9 mouse cellular contexts compared by ENCODE assay signal in the genomic region with DNA sequence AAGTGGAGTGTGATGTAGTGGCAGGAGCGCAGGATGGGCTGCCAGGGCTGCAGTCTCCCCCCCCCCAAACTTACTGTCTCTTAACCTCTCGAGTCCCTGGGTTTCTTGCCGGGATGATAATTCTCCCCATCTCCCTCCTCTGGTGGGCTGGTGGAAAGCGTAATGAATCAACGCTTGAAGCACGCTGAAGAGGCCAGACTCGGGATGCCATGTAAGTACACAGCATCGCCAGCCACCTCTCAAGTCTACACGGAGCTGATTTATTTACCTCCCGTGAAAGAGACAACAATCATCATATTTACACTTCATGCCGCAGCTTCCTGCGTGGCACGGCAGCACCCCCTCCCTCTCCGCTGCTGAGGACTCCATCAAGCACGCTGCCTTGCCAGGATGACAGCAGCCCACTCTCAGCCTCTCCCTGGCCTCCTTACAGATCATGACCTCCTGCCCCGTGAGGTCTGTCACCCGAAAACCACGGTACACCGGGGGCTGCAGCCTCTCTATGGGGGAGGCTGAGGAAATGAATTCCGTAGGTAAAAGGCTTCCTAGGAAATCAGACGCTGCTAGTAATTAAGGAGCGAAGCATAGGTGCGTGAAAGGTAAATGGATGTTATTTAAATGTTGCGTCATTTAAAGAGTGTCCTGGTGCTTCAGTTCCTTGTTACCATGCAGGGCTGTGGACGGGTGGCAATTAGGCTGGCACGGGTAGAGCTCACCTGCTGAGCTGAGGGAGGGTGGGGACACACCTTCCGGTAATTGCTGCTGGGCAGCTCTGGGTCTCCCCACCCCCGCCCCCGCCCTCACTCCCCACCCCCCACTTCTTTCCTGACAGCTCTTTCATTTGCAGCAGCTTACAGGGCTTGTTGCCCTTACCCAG.
A peak's percentile ranks its signal among the peaks of the same experiment; 100 is the strongest.
DNase-seq lines count a peak whose midpoint lies in the region; ATAC-seq and TF ChIP-seq lines count a peak whose summit lies in the region.
"Had no signal": no experiment of that assay in that cellular context is flagged by ENCODE, and none has a peak within 500 bp of the region (broad histone marks: within the 10 kb centered on the region; RNA-seq: fewer than 3 reads in every experiment).

No protein-coding gene starts in this region.

- H3K27ac ChIP-seq in heart, embryonic 10.5 days: peak overlapping the region; percentile 62
- H3K27ac ChIP-seq in hindbrain, embryonic 12.5 days: no peak overlapping the region
- H3K27ac ChIP-seq in midbrain, embryonic 11.5 days (ENCODE audit: low read depth, low read length): no peak overlapping the region

- H3K9me3 ChIP-seq in heart, embryonic 10.5 days: no peaks in the 10 kb centered on the region
- no peaks in the 10 kb centered on the region for H3K9me3 ChIP-seq in E14TG2a.4 (ENCODE audit: low read length)
- no peaks in the 10 kb centered on the region for H3K9me3 ChIP-seq in hindbrain, embryonic 12.5 days (replicated peaks)
- H3K9me3 ChIP-seq in midbrain, embryonic 11.5 days (ENCODE audit: control insufficient read depth, low read length): no peaks in the 10 kb centered on the region

- H3K9ac ChIP-seq in hindbrain, embryonic 12.5 days: peak overlapping the region; percentile 35; the same call in 1 of the 2 replicates
- no peak overlapping the region for H3K9ac ChIP-seq in midbrain, embryonic 11.5 days (ENCODE audit: low read length)

- peak overlapping the region; percentile 40 for H3K4me2 ChIP-seq in hindbrain, embryonic 12.5 days (replicated peaks)
- H3K4me2 ChIP-seq in midbrain, embryonic 11.5 days: peak overlapping the region; percentile 7; the same call in 1 of the 2 replicates

- no peaks in the 10 kb centered on the region for H3K36me3 ChIP-seq in heart, embryonic 10.5 days
- no peaks in the 10 kb centered on the region for H3K36me3 ChIP-seq in E14TG2a.4 (ENCODE audit: insufficient read depth, low read length)
- no peaks in the 10 kb centered on the region for H3K36me3 ChIP-seq in hindbrain, embryonic 12.5 days
- no peaks in the 10 kb centered on the region for H3K36me3 ChIP-seq in midbrain, embryonic 11.5 days (ENCODE audit: control insufficient read depth, insufficient read depth, low read length)

- H3K4me3 ChIP-seq in heart, embryonic 10.5 days: peak overlapping the region; percentile 39
- peak overlapping the region; percentile 54 for H3K4me3 ChIP-seq in E14TG2a.4 (replicated peaks; ENCODE audit: low read length)
- H3K4me3 ChIP-seq in hindbrain, embryonic 12.5 days: 0 out of 2 replicates have a peak overlapping the region, but pooled peaks have one; percentile 3
- no peak overlapping the region for H3K4me3 ChIP-seq in midbrain, embryonic 11.5 days (ENCODE audit: low read depth, low read length)

- WGBS in heart, embryonic 10.5 days: 10% methylated on average over 29 of the region's 29 CpGs
- 7% methylated on average over 29 of the region's 29 CpGs for WGBS in hindbrain, embryonic 12.5 days
- 6% methylated on average over 29 of the region's 29 CpGs for WGBS in midbrain, embryonic 11.5 days

- no peak for DNase-seq in heart, embryonic 10.5 days (ENCODE audit: low spot score)
- DNase-seq in heart, adult 9 months (ENCODE audit: low spot score in 2 of 2): no peak
- DNase-seq in midbrain, embryonic 11.5 days (ENCODE audit: low spot score, missing footprints): peak; percentile 92
- DNase-seq in right cerebral cortex, adult 2 months (ENCODE audit: low spot score in 2 of 2): no peak
- no peak for DNase-seq in testis, postnatal 14 days (ENCODE audit: low spot score)
- no peak for DNase-seq in kidney, postnatal 14 days

- no peak for TF ChIP-seq CTCF in E14TG2a.4 (conservative IDR thresholded peaks at IDR 0.05; ENCODE audit: low read length)

- peaks cover 60% of the 10 kb centered on the region for H3K4me1 ChIP-seq in heart, embryonic 10.5 days
- peaks cover 56% of the 10 kb centered on the region for H3K4me1 ChIP-seq in E14TG2a.4 (replicated peaks; ENCODE audit: low read depth, low read length)
- H3K4me1 ChIP-seq in hindbrain, embryonic 12.5 days: peaks cover 44% of the 10 kb centered on the region
- peaks cover 47% of the 10 kb centered on the region for H3K4me1 ChIP-seq in midbrain, embryonic 11.5 days (ENCODE audit: control insufficient read depth, insufficient read depth, low read length)

- no peak for ATAC-seq in hindbrain, embryonic 12.5 days (ENCODE audit: low FRiP score)
- no peak for ATAC-seq in midbrain, embryonic 11.5 days (ENCODE audit: low FRiP score)

- H3K27me3 ChIP-seq in heart, embryonic 10.5 days (ENCODE audit: insufficient read depth, poor library complexity, severe bottlenecking): peaks cover 34% of the 10 kb centered on the region
- peaks cover 34% of the 10 kb centered on the region for H3K27me3 ChIP-seq in E14TG2a.4 (ENCODE audit: insufficient read depth, low read length)
- H3K27me3 ChIP-seq in hindbrain, embryonic 12.5 days: peaks cover 41% of the 10 kb centered on the region
- H3K27me3 ChIP-seq in midbrain, embryonic 11.5 days (ENCODE audit: control insufficient read depth, insufficient read depth, low read length): peaks cover 18% of the 10 kb centered on the region
- H3K27me3 ChIP-seq: CH12.LX had no signal
